Mouse (Mus musculus) kidney, postnatal 36 days (tissue): ENCODE results near the gene Map3k7.
"Not testable (repeated sequence)": the region's sequence is repeated elsewhere in the genome, so short reads cannot be mapped to it uniquely, and the experiment has no call there.

Source experiments
- DNase-seq, 2 experiments: peaks; one replicate each; pipeline ENCODE4 v3.0.0; 2021 to 2022; ENCODE audit warnings: mixed read lengths in 2 of 2

Gene Map3k7

DNA sequence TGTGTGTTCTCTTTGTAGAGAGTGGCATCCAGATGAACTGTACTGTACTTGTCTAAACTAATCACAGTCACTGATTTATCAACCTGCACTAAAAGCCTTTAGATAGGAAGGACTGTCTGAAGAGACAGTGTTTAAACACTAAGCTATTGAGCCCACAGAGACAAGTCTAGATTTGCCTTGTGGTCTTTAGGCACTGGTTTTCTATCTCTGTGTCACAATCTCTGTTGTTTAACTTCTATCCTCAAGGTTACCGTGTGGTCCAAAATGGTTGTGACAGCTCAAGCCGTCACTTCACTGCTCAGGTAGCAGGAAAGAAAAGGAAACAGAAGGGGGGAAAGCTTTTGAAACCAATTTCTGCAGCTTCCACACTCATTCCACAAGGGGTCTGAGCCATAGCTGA lies 29.5 kb downstream of the Map3k7 start:
- DNase-seq: no peak

DNA sequence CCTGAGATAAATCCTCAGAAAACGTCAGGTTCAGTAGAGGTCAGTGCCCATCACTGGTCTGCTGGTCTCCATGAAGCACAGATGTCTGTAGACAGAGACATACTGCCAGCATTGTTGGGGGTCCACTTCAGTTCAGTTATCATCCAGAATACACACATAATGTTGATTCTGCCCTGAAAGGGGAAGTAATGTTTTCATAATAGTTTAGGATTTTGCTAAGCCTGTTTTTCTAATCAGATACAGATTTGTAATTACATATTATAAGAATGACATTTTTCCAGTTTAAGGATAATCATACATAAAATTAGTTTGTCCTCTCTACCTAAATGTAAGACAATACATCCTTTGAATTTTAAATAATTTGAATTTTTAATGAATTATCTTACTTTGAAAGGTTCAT lies 30.0 kb downstream of the Map3k7 start:
- no peak for DNase-seq

DNA sequence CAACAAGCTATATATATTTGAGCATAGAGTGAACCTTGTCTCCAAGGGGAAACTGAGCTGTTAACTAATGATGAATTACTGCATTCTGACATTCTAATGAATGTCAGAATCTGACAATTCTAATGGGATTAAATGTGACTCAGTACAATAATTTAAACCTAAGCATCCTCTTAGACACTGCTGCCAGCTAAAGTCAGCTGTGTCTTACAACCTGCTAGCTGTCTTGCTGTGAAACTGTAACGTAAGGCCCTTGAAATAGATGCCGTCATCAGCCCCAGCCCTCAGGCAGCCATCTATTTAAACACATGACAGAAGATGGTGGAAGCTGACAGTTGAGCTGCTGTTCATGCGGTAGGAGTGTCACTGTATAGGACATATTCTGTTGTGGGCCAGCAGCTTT lies 37.6 kb downstream of the Map3k7 start:
- DNase-seq: no peak

DNA sequence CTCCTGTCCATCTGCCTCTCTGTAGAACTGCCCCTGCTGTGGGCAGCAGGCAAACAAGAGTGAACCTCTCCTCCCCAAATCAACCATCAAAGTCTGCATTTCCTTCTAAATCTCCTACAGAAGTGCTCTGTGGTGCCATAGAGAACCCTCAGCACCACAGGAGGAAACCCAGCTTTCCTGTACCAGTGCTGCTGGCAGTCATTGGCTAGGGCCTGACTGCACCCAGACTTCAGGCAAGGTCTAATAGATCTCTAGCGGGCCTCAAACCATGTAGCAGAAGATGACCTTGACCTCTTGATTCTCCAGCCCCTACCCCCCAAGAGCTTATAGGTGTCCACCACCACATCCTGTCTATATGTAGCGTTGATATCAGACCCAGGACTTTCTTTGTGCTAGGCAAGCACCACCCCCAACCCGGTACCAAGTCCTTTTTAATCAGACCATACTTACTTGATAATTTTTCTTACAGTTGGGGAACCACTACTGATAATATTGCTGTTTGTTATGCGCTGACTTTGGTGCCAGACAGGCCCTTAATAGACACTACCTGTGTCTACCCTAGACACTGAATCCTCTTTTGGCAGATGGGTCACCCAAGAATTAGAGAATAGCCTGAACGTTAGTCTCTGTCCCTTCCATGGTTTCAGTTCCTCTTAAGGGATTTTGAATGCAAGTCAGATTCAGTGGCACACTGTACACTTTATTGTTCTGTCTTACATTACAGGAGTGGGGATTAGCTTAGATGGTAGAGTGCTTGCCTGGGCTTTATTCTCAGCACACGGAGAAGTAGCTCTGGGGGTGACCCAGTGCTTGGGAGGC lies 41.1 kb downstream of the Map3k7 start:
- DNase-seq: no peak

DNA sequence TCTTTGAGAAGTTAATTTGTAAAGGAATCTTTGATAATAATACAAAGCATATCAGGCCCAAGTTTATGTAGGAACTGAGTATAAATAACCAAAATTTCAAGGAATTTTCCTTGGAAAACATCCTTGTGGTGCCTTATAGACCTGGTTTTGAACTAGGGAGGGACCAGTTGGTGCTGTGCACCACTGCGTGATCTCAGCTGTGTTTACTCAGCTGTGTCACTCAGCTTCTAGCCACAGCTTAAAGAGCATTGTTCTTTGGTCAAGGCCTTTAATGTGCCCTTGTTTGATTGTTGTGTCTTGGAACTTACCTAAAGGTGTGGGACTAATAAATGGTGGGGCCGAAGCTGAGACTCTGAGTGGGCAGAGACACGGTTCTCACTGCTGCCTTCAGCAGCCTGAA lies 43.3 kb downstream of the Map3k7 start:
- no peak for DNase-seq

DNA sequence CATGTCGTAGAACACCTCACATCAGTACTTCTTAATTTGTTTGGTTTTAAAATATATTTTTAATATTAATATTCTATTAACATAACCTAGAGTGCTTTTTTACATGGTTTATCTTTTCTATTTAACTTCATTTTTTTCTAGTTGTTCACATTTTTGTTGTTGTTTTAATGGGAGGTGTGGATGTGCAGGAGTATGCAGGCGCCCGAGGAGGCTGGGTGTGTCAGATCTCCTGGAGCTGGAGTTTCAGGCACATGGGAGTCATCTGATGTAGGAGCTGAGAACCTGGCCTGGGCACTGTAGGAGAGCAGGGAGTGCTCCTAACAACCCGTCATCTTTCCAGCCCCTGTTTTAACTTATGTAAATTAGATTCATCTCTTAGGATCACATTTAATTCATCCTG lies 44.2 kb downstream of the Map3k7 start:
- no peak for DNase-seq

DNA sequence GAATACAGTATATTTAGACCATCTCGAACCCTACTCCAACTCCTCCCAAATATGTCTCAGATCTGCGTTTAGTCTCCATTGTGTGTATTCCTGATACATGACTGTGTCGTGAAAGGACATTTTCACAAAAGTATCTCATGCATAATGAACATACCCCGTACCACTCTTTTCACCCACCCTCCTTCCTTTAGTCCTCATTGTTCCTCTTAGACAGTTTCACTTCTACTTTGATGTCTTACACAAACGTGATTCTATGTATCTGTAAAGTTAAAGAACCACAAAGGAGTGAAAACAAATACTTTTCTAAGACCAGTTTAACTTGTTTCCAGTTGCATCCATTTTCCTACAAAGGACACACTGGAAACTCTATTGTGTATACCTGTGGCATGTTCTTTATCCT lies 46.9 kb downstream of the Map3k7 start:
- DNase-seq: no peak

DNA sequence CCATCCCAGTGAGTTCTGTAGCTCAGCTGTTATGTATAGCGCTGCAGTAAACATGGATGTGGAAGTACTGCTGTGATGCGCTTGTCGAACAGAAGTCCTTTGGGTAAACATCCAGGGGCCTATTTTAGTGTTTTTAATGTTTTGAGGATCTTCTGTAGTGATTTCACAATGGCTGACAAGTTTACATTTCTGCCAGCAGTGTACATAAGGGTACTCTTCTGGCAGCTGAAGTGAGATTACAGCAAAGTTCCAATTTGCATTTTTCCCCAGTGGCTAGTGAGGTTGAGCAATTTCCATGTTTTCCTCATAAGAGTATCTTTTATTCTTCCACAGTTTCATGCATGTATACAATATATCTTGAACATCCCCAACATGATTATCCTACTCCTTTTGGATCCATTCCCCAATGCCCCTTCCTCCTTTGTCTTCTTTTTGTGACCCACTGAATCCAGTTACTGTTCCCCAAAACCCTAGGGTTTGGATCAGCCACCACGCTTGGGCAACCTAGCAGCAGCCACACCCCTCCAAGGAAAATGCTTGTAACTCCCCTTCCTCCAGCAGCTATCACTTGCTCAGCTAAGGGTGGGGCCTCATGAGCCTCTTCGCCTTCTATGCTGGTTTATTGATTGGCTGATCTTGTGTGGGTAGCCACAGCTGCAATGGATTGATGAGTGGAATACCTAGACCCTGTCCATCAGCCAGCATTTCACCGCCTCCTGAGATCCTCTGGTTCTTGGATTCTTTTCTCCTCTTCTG lies 47.5 kb downstream of the Map3k7 start:
- no peak for DNase-seq

DNA sequence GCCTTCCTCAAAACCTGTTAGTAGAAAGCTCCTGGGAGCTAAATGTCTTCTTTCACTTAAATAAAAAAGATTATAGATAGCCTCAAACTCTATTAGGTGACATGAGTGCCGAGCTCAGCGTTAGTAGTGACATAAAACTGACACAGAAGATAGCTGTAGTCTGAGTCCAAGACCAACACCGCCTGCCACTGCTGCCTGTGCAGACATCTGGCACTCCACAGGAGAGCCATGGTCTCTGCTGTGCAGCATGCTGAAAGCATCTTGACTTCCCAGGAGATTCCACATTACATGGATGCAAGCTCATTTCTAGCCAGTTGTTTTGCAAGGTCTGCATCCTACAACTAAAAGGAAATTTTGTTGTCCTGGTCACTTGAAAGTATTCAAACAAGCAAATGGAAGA lies 57.2 kb downstream of the Map3k7 start:
- DNase-seq: no peak

DNA sequence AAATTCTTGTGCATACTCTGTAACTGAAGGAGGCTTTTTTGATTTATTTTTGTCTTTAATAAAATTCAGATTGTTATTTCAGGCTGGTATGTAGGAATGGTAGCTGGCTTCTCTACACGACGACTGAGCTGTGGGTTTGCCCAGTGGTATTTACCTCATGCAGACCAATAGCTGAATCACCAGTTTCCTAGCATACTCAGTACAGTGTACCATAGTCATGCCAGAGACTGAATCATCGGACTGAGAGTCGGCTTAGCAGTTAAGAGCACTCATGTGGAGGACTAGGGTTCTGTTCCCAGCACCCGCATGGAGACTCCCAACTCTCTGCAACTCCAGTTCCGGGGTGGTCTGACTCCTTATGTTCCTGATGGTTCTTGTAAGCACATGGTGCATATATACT lies 58.4 kb downstream of the Map3k7 start:
- no peak for DNase-seq

DNA sequence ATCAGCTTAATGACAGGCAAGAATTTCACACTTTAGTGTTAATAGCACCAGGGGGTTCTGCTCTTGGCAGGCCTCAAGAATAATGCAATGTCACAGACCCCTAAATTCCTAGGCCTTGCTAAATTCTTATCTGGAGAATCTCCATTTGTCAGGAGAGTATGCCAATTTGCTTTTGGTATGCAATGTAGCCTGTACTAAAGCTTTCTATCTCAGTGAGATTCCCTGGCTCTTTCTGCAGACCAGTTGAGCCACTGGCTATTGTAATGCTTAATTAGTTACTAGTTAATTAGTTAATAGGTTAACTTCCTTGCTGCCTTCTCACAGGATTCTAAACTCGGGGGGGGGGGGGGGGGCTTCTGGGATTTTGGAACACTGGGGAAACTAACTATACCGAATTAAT lies 60.3 kb downstream of the Map3k7 start:
- DNase-seq: not testable (repeated sequence)

DNA sequence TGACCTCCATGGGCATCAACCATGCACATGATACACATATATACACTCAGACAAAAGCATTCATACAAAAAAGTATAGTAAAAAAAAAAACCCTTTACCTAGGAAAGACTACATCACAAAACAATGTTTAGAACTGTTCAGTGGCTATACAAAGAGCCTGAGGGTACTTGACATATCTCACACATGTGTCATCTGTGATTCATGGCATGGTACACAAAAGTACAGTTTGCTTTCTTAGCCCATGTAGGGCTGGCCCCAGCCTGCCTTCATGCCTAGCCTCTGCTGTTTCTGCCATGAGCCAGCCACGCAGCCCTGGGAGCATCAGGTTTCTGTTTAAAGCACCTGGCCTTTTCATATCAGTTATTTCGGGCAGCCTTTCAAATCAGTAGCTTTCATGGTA lies 61.2 kb downstream of the Map3k7 start:
- DNase-seq: no peak

DNA sequence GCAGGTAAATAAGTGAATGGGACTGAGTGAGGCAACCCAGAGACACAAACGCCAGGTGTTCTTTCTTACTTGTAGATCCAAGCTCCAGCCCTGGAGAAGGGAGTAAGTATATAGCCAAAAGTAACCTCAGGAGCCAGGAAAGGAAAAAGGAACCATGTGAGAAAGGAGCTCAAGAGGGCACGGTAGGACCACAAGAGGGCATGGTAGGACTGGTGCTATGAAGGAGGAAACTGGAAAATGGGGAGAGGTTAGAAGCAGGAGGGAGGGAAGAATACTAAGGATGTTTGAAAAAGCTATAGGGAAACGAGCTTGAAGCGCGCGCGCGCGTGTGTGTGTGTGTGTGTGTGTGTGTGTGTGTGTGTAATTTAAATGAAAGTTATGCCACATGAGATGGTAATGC lies 63.2 kb downstream of the Map3k7 start:
- DNase-seq: no peak

DNA sequence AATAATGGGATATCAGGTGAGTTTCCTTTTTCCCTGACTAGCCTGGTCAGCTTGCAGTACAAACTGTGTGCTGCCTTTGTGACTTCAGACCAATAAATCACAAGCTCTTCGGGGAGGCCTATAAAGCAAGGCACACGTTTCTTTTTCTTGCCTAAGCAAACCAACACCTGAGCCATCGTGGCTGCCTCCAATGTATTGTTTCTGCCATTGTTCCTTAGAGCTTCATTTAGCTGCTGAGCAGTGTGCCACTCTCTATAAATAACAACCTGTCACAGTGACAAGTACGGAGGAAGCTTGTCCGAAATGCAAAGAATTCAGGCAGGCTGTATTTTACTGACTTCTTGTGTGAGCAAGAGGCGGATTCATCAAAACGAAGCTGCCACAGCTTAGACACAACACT lies 73.4 kb downstream of the Map3k7 start:
- DNase-seq: no peak

DNA sequence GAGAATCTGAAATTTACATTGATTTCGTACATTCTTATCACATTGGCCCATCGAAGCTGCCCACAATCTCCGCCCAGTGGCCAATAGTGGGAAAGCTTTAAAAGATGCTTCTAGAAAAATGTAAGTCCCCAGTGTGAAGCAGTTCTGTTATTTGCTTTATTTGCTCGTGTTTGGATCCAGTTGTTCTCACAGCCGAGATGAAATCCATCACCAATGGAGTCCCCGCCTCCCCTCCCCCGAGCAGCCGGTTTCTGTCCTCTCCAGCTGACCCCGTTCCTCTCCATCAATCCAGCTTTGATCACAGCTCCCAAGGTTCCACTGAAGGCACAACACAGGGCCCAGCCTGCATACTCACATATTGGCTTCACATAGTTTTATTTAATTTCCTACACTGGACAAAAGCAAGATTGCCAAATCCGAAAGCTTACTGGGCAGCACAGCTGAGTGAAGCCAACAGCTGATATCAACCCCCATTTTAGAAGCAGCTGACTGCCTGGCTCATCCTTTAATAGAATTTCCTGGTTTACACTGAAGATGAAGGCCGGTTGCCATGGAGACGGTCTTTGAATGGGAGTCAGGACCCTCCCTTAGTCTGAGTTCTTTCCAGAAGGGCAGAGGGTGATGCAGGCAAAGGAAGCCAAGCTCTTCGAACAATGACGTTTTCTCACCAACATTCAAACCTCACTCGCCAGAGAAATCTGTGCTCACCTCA lies 78.0 kb downstream of the Map3k7 start:
- no peak for DNase-seq

DNA sequence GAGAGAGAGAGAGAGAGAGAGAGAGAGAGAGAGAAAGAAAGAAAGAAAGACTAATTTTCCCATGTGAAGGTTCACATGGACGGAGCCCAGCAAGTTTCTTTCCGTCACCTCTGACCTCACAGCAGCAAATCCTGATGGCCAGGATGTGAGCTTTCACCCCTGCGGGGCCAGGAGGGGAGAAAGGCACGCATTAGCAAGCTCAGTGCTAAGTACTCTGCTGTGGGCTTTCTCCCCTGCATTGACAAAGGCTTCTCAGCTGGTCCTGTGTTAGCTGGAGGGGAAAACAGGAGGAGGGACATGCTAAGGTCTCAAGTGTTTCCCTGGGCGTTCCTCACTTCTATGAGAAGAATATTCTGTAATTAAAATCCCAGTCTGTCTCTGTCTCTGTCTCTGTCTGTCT lies 81.3 kb downstream of the Map3k7 start:
- peak; percentile 35 to 38 for DNase-seq

DNA sequence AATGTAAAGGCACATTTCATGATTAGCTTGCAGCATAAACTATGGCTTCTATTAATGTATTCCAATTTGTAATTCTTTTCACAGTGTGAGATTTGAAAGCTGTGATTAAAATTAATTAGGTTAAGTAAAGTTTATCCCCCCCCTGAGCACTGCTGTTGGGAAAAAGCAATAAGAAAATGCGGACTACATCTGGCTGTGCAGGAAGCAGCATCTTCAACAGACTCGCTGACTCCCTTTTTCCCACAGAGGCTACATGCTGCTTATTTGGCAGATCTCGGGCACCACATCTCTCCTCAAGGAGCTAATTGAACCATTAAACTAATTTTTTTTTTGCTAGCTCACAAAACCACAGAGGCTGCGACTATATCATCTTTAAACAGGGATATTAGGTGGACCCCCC lies 85.9 kb downstream of the Map3k7 start:
- no peak for DNase-seq

DNA sequence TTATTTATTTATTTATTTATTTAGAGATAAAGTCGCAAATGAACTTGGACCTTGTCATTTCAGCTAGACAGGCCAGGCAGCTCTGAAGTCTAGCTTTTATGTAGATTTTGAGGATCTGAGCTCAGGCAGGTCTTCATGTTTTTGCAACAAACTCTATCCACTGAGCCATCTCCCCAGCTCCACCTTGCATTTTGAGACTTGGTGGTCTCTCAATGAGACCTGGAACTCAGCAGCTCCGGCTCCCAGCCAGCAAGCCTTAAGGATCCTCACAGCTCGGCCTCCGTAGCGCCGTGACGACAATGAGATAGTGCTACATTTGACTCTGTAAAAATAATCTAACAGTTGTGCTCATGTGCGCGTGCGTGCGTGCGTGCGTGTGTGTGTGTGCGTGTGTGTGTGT lies 89.3 kb downstream of the Map3k7 start:
- no peak for DNase-seq

DNA sequence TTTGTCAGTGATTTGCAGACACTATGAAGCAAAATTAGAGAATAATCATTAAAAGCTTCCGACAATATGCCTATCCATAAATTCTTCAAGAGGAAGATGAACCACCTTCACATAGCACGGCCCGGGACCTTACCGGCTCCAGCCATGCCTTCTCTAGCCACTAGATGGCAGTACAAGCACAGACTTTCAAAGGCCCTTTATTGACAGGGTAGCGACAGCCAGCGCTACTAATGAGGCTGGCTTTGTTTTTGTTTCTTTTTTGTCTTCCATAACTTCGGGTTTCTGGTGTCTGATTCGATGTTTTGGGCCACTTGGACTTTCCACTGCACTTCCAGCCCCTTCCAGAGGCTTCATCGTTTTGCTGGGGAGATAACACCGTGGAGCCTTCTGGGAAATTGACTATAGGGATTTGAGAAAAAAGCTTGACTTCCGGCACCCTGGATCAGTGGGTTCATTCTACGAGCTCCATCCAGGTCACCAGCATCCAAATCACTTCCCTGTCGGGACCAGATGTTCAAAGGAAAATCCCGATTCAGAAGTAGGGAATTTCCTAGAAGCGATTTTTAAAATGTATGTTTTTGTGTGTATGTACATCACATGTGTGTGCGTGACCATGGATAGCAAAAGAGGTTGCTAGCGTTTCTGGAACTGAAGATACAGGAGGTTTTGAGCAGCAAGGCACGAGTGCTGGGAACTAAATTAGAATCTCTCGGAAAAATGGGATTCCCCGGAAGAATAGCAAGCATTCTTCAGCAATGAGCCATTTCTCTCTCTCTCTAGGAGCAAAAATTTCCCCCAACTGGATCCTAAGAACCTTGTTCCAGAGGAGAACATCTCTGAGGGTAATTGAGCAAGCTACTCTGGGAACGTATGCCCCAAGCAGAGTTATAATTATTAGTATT lies 91.5 kb downstream of the Map3k7 start:
- DNase-seq: peak; percentile 81 to 90

DNA sequence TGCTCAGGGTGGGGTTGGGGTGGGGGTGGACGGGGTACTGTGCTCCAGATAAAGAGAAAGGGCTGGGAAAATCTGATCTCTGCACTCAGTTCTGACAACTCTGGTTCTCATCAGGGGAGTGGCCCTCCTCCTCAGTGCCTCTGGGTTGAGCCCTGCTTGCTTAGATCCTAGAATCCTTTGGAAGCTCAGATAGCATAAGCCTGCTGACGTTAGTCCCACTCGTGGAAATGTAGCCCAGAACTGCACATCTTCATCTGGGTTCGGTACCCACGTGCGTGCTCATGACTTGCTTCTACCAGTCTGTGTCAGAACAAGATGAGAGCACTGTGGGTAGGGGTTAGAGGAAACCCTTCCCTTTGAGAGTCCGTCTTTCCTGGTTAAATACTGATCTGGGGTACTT lies 92.5 kb downstream of the Map3k7 start:
- no peak for DNase-seq

DNA sequence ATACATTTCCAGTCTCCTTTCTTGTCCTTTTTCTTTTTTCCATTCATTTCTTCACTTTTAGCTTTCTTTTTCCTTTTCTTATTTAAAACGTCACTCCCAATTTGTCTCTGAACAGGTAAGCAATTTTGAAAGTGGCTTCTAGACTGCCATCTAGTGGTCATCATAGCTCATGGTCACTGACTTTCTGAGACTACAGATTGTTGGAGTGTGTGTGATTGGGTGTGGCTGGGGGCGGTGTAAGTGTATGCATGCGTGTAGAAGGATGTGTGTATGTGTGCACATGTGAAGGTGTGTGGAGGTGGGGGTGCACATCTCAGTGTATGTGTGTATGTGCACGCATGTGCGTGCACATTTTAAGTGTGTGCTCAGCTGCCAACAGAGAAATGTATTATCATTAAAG lies 93.2 kb downstream of the Map3k7 start:
- peak; percentile 30 to 40 for DNase-seq

DNA sequence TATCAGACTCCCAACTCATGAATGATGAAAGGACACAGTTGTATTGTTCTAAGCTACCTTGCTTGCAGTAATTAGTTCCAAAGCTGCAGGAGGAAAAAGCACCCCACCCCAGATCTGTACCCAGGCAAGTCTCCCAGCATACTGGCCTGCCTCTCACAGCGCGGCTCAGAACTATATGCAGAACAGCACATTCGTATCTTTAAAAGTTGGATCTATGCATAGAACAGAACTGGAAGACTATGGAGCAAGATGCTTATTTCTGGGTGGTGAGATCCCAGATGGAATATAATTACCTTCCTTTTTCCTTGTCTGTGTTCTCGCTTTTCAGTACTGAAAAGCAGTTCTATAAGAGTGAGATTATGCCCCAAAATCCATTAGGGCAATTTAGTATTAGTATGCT lies 96.8 kb downstream of the Map3k7 start:
- no peak for DNase-seq
